Mouse (Mus musculus) lung, postnatal 0 days (tissue): ENCODE results near the gene Gpc1. TPM values are rescaled to one million over a fixed set of nuclear protein-coding genes. Genes with fewer than 3 reads are reported as not detected.

Experiments used
- ATAC-seq: fragments of 200-750 bp; cut with Nextera tagmentation; 2 replicates; pipeline ENCODE4 v1.8.0; 2017; ENCODE audit warnings: moderate library complexity
- DNase-seq: peaks from one replicate; pipeline ENCODE4 v3.0.0-alpha.2; 2016; ENCODE audit warnings: low spot score
- H3K27ac ChIP-seq: fragments of 300-500 bp; sonication (generic); 2 replicates; pipeline ENCODE4 v1.5.1; 2014; ENCODE audit warnings: antibody characterized with exemption, mild to moderate bottlenecking, low read length, mixed read lengths
- H3K27me3 ChIP-seq: fragments of 300-500 bp; sonication (generic); replicated peaks from 2 replicates; pipeline ENCODE4 v1.6.1; 2014; ENCODE audit warnings: low read length, mixed read lengths; ENCODE audit not compliant: insufficient read depth
- H3K36me3 ChIP-seq: fragments of 300-500 bp; sonication (generic); 2 replicates; pipeline ENCODE4 v1.6.1; 2014; ENCODE audit warnings: low read length, mixed read lengths; ENCODE audit not compliant: insufficient read depth
- H3K4me1 ChIP-seq: fragments of 300-500 bp; sonication (generic); 2 replicates; pipeline ENCODE4 v1.6.1; 2014; ENCODE audit warnings: antibody characterized with exemption, low read depth, low read length, mixed read lengths; ENCODE audit not compliant: insufficient read depth
- H3K4me2 ChIP-seq: fragments of 300-500 bp; sonication (generic); replicated peaks from 2 replicates; pipeline ENCODE4 v1.6.1; 2014; ENCODE audit warnings: low read depth, mild to moderate bottlenecking, low read length, moderate library complexity, mixed read lengths
- H3K4me3 ChIP-seq: fragments of 300-500 bp; sonication (generic); 2 replicates; pipeline ENCODE4 v1.5.1; 2014; ENCODE audit warnings: low read depth, low read length
- H3K9ac ChIP-seq: fragments of 300-500 bp; sonication (generic); replicated peaks from 2 replicates; pipeline ENCODE4 v1.6.1; 2014; ENCODE audit warnings: low read depth, mild to moderate bottlenecking
- H3K9me3 ChIP-seq: fragments of 300-500 bp; sonication (generic); 2 replicates; pipeline ENCODE4 v1.6.1; 2016; ENCODE audit warnings: low read length, mixed read lengths
- CTCF ChIP-seq: IDR thresholded peaks from 2 replicates; pipeline ENCODE4 v1.5.1; 2016; ENCODE audit warnings: antibody characterized with exemption, mild to moderate bottlenecking
- EP300 ChIP-seq: IDR thresholded peaks from 2 replicates; pipeline ENCODE4 v1.6.1; 2016; ENCODE audit warnings: antibody characterized with exemption, mild to moderate bottlenecking, control low read depth
- WGBS: fragments of 180-500 bp; shearing (Covaris S2); extraction: QIAGEN DNeasy Blood & Tissue Kit; methylation state at CpG from one replicate; pipeline ENCODE4 v1.1.7; 2014; 5-methylcytosine and 5-hydroxymethylcytosine counted together
- polyA plus RNA-seq: library from polyadenylated mRNA; unstranded; fragments of >200 nt; fragmentation: Nextera tagmentation; extraction: Ambion mirVana; gene quantifications from 2 replicates; pipeline ENCODE4 v1.2.1, GENCODE M21; 2015

Gene Gpc1
- polyA plus RNA-seq, 1 experiment from 2014 or later: 11.0 TPM

DNA sequence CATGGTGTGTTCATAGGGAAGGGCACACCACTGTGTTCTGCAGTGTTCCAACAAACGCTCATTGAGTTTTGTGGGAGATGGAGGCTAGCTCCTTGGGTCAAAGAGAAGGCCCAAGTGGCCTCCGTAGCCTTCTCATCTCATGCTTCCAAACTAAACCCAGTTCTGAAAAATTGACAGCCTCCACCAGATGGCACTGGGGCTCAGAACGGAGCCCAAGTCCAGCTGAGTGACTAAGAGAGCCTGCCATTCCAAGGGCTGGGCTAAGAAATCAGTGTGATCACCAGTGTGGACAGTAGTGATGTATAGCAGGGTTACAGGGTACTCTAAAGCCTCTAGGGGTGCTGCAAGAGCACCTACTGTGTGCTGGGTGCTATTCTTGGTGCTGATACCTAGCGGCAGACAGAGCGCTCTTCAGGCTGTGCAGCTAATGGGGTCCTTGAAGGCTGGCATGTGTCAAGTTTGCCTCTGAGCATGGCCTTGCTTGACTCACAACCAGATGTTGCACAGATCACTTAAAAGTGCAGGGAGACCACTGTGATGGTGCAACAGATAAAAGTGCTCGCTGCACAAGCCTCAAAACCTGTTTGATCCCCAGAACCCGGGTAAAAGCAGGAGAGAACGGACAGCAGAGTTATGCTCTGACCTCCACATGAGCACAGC, 8.9 kb downstream of the Gpc1 start:
- Histone ChIP-seq H3K9ac (no peak overlapping the region), H3K27me3 (no peaks in the 10 kb centered on the region), H3K9me3 (no peaks in the 10 kb centered on the region), H3K4me2 (no peak overlapping the region), H3K4me1 (no peaks in the 10 kb centered on the region), H3K4me3 (no peak overlapping the region), H3K27ac (no peak overlapping the region), H3K36me3 (no peaks in the 10 kb centered on the region)
- 72% methylated on average over 8 of the region's 8 CpGs for WGBS
- ATAC-seq: no peak
- DNase-seq: peak; percentile 20
- TF ChIP-seq EP300 (no peak), CTCF (peak; percentile 52)

DNA sequence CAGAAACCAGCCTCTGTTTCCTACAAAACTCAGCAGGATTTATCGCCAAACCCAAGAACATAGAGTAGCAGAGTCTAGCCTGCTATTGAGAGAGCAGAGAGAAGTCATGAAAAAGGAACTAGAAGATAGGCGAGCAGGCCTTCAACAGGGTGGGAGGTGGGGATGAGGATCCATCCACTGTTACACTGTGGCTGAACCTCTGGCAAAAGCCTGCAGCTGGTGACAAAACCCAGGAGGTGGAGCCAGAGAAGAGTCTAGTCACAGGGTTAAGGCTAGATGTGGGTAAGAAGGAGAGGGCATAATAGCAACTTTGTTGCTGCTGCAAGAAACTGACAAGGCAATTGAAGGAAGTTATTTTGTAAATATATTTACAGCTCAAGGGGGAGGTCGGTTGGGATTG, 10.0 kb downstream of the Gpc1 start:
- Histone ChIP-seq H3K4me3 (no peak overlapping the region), H3K27ac (no peak overlapping the region), H3K9me3 (no peaks in the 10 kb centered on the region), H3K4me1 (no peaks in the 10 kb centered on the region), H3K9ac (no peak overlapping the region), H3K4me2 (no peak overlapping the region), H3K27me3 (no peaks in the 10 kb centered on the region), H3K36me3 (no peaks in the 10 kb centered on the region)
- DNase-seq: no peak
- no peak for ATAC-seq
- 65% methylated on average over 3 of the region's 3 CpGs for WGBS
- TF ChIP-seq CTCF (no peak), EP300 (no peak)

DNA sequence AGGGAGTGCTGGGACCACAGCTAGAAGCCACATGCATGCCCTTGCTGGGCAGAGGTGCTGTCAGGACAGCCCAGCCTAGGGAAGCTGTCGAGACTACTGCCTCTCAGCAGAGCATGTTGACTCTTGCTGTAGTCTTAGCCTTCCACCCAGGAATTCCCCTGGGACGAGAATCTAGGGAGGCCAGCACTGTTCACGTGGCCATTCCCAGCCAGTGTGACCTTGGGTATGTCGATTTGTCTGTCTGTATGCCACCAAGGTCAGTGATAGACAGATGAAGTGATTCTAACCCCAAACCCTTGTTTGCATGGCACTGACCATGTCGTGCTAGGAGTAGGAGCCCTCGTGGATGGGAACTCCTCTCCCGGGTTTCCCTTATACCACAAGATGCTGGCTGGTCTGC, 14.4 kb downstream of the Gpc1 start:
- Histone ChIP-seq H3K4me2 (no peak overlapping the region), H3K36me3 (no peaks in the 10 kb centered on the region), H3K4me1 (no peaks in the 10 kb centered on the region), H3K9ac (no peak overlapping the region), H3K27ac (no peak overlapping the region), H3K9me3 (no peaks in the 10 kb centered on the region), H3K27me3 (no peaks in the 10 kb centered on the region), H3K4me3 (no peak overlapping the region)
- TF ChIP-seq EP300 (no peak), CTCF (no peak)
- 72% methylated on average over 7 of the region's 7 CpGs for WGBS
- DNase-seq (no peak), ATAC-seq (no peak)

DNA sequence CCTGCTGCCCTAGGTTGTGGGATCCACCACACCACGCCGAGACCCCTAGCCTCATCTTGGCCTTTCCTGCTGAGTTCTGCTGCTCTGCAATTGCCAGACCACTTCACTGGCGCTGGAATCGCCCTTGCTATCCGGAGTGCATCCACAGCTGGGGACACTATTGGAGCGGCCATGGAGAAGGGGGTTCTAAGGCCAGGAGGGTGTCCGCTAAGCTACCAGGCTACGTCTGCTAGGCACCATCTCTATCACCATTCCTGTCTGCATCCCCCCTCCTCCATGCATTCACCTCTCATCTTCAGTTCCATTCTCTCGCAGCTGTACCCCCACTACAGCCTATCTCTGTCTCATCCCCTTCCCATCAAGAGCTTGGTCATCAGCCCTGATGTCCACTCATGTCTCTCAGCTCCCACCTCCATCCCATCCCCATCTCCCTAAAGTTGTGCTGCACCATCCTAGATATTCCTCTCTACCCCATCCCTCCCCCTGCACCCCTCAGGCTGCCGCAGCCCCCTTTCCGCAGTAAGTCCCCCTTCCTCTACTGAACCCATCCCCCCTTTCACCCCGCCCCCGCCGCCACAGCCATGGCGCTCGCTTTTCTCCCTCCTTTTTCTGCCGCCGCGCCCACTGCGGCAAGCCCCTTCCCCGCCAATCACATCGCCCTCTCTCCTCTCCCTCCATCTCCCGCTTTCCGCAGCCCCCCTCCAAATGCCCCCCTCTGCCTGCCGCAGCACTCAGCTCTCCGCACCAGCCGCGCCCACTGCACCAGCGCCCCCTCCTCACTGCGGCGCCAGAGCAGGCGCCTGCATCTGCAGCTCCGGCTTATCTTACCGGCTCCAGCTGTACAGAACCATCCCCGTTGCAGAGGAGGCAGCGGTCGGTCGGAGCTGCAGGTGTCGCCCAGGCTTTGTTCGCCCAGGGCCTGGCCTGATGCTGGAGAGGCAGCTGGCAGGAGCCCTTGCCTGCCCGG, 16.7 kb downstream of the Gpc1 start:
- Histone ChIP-seq H3K27ac (no peak overlapping the region), H3K4me1 (no peaks in the 10 kb centered on the region), H3K9me3 (no peaks in the 10 kb centered on the region), H3K4me3 (no peak overlapping the region), H3K9ac (no peak overlapping the region), H3K4me2 (peak overlapping the region; percentile 17; the same call in 1 of the 2 replicates), H3K27me3 (no peaks in the 10 kb centered on the region), H3K36me3 (no peaks in the 10 kb centered on the region)
- 15% methylated on average over 41 of the region's 41 CpGs for WGBS
- TF ChIP-seq CTCF: no peak
- no peak for TF ChIP-seq EP300
- DNase-seq (no peak), ATAC-seq (no peak)

DNA sequence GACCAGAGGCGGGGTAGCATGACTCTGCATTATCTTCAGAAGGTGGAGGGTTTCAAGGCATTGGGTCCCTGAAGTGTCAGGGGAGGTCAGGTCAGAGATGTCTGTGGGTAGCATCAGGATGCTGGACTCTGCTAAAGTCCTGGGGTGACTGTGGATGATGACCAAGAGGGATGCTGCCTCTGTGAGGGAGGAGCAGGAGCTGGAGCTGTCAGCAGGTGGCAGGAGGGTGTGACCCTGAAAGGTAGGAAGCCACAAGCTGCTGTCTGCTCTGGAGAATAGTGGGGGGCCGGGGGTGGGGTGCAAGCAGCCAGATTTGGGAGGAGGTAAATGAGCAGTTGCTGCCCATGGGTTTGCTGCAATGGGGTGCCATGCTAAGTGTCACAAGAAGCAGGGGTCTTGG, 18.0 kb downstream of the Gpc1 start:
- ATAC-seq: no peak
- DNase-seq: no peak
- TF ChIP-seq EP300 (no peak), CTCF (peak; percentile 11; the same call in 1 of the 2 replicates)
- Histone ChIP-seq H3K36me3 (no peaks in the 10 kb centered on the region), H3K4me1 (no peaks in the 10 kb centered on the region), H3K9ac (no peak overlapping the region), H3K4me3 (no peak overlapping the region), H3K4me2 (peak overlapping the region; percentile 25; the same call in 1 of the 2 replicates), H3K9me3 (no peaks in the 10 kb centered on the region), H3K27ac (no peak overlapping the region), H3K27me3 (no peaks in the 10 kb centered on the region)
- 74% methylated on average over 2 of the region's 2 CpGs for WGBS

DNA sequence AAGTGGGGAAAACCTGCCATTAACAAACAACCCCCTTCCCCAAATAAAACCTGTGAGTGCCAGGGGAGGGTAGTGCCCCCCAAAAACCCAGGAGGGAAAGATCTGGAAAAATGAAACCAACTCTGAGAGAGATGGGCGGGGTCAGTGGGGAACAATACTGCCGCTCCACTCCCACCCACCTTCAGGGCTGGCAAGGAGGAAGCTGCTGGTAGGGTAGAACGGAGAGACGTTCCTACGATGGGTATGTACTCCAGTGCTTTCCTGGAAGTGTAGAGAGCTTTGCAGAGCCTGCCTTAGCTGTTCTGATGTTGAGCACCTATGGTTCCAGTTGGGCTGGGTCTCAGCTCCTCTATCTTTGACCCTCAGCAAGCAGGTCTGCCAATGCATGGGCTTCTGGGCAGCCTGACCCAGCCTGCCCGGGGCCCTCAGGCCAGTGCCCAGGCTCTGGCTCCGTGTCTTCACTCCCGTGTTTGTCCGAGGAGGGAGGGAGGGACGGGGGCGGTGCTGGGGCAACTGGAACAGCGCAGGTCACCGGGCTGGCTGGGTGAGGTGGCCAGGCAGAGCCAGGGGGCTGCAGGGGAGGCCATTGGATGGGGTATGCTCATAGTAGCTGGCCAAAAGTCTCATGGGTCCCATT, 18.6 kb downstream of the Gpc1 start:
- H3K9me3 ChIP-seq: no peaks in the 10 kb centered on the region
- no peak overlapping the region for H3K9ac ChIP-seq
- no peaks in the 10 kb centered on the region for H3K36me3 ChIP-seq
- H3K4me2 ChIP-seq: peak overlapping the region; percentile 25; the same call in 1 of the 2 replicates
- H3K4me1 ChIP-seq: no peaks in the 10 kb centered on the region
- DNase-seq (peak; percentile 65), ATAC-seq (no peak; the same call in 1 of the 2 replicates)
- WGBS: 53% methylated on average over 13 of the region's 13 CpGs
- H3K27ac ChIP-seq: no peak overlapping the region
- TF ChIP-seq CTCF: no peak
- TF ChIP-seq EP300: no peak
- H3K27me3 ChIP-seq: no peaks in the 10 kb centered on the region
- no peak overlapping the region for H3K4me3 ChIP-seq
